Mouse (Mus musculus): ENCODE measurements at regions not wholly inside any gene's neighbourhood (a gene's known extent, or its start where the extent isn't known, plus 50 kb on each side); places are given as distances from the start of the nearest gene placed in this dataset.
A peak's percentile ranks its signal among the peaks of the same experiment; 100 is the strongest.

DNA sequence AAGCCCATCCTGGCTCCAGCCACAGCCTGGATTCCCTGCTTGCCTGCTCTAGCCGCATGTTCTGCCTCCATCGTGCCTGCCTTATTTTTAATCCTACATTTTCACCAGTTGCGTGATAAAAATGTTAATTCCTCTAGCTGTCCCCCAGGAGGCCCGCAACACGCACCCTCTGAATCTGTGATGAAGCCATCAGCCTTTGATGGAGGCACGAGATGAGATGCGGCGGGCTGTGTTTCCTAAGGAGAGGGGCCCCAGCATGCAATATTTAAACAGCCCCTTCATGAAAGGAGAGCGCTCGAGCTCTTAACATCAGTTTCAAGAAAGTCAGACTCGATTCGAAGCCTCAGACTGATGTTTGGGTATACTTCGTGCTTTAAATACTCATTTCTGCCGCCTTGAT, 76.3 kb downstream of the Nptx2 start:
- no peak for DNase-seq

DNA sequence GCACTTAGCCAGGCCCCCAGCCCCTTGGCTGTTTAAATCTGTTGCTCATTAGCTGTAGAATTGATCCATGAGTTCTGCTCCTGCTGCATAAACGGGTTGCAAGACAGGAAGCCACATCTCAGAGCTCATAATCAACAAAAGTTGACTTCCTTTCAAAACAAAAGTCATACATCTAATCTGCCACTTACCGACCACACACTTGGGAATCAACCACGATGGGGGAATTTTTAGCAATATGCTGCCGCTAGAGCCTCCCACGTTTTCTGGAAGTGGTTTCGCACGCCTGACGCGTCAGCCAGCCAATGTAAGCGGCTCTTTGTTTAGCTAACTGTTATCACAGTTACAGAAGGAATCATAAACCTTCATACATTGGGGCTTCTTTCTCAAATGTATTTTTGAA, 77.7 kb downstream of the Nptx2 start:
- DNase-seq = no peak

DNA sequence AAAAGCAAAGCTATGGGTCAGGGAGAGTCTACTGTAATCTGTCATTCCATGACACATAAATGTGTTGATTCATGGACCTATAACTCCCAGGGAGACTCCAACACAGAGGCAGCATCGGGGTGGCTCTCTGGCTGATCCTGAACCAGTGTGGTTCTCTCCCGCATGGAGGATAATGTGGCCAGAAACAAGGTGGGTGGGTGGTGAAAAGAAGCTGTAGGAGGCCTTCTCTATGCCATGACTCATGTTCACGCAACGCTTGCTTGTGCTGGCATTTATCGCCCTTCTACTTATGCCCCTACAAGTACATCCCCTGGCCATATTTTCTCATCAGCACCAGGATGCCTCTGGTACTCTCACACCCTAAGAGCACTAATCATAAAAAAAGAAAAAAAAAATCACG, 86.6 kb downstream of the Nptx2 start:
- DNase-seq = no peak

DNA sequence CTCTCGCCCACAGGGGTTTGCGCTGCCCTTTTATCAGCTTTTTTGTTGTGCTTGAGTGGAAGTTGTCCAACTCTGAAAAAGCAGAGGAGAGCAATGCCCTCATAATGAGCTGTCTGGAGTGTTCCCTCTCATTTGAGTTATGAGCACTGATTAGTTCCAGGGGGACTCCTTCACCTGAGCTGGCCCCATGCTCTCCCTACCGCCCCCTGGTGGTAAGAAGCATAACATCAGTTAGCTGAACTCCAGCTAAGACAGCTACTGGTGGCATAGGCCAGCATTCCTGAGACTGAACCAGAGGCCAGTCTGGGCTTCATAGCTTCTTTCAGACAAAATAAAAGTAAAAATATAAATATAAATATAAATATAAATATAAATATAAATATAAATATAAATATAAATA, 92.9 kb downstream of the Nptx2 start:
- peak; percentile 14 for DNase-seq

DNA sequence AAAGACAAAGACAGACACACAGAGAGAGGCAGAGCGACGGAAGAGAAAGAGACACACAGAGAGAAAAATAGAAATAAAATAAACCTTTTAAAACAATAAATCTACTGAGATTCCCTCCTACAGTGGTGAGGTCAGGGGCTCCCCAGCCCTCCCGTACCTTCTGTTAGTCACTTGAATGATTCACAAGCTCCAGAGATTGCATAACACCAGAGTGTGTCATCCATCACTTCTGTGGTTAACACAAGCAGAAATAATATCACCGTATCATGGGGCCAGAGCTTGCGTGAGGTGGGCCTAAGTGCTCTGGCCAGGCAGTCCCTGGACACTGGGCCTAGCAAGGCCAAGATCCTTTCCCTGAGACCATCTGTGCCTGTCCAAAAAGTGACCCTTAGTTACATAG, 93.9 kb downstream of the Nptx2 start:
- no peak for DNase-seq

DNA sequence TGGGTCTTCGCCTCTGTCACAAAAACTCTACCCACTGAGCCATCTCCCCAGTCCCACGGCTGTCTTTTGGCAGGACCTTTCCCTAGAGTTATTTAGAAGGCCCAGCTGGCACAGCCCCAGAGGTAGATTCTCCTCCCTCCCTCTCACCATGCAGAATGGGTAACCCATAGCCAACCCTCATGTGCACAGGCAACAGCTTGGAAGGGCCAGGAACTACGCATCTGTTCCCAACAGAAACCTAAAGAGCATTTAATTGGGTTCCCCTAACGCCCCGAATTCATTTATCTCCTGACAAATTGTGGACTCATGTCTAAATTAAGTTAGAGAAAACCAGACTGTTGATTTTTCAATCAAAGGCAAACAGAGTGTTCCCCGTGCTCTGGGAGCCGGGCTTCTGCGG, 97.1 kb downstream of the Nptx2 start:
- DNase-seq = no peak

DNA sequence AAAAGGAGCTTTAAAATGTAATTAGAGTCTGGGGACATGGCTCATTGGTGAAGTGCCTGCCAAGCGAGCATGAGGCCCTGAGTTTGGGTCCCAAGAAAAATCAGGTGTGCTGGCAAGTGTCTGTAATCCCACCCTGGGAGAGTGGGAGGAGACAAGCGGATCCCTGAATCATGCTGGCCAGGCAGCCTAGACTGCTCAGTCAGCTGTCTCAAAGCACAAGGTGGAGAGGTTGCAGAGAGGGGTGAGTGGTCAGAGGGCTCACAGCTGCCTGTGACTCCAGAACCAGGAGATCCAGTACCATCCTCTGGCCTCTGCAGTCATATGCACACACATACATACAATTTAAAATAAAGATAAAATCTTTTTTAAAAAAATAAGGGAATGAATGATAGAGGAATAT, 97.7 kb downstream of the Nptx2 start:
- no peak for DNase-seq

DNA sequence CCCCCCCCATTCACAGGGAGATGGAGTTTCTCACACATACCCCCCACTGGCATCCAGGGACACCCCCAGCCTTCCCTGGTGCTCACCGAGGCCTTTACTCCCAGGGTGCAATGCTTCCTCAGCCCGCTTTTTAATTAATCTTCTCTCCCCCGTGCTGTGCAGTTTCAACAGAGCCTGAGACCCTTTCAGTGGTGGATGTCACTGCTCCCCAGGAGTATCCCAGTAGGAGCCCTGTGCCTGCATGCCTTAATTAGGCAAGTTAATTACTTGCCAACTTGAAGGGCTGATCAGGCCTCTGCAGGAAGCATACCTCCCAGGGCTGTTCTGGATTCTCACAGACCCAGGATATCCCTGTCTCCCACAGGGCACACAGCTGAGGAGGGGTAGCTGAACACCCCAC, 99.7 kb downstream of the Nptx2 start:
- DNase-seq = no peak

DNA sequence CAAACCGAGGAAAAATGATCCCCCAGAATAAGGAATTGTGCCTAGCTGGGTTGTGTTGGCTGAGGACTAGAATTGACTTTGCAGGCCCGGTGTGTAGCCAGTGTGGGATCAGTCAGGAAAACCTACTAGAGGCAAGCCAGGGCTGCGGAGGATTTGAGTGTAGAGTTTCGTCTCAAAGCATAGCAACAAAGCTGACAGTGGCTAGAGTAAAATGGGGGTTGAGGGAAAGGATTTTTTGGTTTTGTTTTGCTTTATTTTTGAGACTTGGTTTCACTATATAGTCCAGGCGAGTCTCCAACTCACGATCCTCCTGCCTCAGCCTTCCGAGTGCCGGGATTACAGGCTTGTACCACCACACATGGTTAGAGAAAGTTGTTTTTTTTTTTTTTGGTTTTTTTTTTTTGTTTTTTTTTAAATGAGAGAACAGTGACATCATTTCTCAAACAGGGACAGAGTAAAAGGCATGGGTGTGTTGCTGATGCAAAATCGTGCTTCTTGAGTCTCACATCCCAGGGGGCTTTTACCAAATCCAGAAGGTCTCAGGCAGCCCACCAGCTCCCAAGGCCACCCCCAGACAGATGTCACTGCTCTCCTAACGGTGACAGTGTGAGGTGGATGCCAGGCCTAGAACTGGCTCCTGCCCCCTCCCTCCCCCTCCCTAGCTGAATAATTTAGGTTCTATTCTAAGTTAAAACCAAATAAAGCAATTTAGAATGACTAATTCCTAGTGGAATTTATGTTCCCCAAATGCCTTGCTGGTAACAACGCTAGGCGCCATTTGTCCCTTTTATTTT, 101.8 kb downstream of the Nptx2 start:
- DNase-seq = no peak

DNA sequence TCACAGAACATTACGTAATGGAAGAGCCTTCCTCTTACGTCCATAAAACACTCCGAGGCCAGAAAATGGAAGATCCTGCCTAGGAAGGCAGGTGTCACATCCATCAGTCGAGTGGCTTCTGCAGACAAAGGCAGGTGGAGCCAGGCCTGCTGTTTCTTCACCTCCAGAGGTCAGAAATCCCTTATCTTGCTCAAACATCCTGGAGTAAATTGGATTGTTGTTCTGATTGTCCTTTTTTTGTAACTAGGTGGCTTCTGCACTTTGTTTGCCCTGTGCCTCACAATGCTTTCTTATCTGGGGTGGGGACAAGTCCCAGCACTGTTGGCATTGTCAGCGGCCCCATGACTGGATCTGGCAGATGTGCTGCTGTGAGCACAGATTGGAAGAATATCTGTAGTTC, 106.5 kb downstream of the Nptx2 start:
- DNase-seq = no peak

DNA sequence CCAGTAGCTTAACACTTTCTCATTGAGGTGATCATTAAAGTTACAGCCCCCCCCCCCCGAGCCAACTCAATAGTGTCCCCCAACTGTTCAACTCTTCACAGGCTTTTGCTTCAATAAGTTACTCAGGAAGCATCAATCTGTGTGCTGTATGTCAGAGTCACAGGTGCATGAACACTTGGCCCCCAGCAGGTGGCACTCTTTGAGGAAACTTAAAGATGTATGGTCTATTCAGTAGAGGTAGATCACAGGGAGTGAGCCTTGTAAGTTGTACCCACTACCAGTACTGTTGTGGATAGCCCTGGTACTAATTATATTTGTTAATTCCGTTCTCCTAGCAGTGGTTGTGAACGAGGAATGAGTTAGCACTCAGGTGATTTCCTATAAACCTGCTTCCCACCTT, 99.6 kb downstream of the Tmem130 start:
- no peak for DNase-seq

DNA sequence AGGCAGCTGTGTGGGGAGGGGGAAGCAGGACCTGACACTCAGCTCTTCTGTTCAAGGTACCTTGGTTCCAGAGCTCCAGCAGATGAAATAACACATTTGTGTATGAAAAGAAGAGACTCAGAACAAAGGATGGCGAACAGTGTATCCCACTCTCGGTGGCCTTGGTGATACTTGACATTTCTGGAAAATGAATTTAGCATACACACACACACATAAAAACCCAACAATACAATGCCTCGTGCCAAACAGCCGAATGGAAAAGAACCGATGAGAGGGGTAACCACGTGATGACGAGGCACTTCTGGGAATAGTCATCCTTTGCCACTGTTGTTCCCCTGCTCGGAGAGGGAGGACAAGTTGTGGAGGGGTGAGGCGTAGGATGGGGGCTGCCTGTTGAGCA, 97.6 kb downstream of the Tmem130 start:
- DNase-seq = no peak

DNA sequence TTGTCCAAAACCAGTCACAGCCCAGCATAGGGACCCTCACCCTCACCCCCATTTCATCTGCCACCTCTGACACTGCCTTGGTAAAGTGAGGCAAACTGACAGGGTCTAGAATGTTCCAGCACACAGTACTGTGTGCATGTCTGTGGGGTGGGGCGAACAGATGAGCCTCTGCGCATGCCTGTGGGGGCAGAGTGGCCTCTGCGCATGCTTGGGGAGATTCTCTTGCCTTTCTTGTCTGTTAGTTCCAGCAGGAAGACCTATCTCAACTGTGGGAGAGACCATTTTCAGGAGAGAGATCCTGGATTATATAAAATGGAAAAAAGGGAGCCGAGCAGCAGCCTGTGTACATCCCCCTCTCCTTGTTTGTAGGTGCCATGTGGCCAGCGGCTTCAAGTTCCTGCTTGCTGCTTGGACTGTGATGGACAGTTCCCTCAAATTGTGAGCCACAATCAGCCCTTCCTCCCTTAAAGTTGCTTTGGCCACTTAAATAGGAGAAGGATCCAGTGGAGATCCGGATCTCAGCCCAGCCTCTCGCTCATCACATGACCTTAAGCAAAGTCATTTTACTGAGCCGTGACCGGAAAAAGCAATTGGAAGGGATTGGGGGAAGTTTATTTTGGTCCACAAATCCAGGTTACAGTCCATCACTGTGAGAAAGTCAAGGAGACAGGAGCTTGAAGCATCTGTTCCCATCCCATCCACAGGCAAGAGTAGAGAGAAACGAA, 96.9 kb downstream of the Tmem130 start:
- DNase-seq = no peak

DNA sequence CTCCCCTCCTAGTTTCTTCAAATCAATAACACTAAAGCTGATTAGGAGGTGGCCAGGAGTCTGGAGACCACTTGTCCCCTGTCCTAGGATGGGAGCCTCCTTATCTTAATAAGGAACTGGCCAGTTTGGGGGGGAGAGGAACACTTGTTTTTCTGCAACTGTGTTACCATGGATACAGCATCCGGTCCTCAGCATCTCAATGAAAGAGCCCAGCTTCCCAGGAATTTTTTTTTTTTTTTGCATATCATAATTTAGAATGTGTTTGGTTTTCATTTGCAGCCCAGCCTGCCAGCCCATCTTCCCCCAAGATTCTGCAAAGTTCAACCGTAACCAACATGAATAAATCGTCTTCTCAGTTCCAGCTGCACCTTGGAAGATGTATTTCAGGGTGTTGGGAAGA, 93.6 kb downstream of the Tmem130 start:
- no peak for DNase-seq

DNA sequence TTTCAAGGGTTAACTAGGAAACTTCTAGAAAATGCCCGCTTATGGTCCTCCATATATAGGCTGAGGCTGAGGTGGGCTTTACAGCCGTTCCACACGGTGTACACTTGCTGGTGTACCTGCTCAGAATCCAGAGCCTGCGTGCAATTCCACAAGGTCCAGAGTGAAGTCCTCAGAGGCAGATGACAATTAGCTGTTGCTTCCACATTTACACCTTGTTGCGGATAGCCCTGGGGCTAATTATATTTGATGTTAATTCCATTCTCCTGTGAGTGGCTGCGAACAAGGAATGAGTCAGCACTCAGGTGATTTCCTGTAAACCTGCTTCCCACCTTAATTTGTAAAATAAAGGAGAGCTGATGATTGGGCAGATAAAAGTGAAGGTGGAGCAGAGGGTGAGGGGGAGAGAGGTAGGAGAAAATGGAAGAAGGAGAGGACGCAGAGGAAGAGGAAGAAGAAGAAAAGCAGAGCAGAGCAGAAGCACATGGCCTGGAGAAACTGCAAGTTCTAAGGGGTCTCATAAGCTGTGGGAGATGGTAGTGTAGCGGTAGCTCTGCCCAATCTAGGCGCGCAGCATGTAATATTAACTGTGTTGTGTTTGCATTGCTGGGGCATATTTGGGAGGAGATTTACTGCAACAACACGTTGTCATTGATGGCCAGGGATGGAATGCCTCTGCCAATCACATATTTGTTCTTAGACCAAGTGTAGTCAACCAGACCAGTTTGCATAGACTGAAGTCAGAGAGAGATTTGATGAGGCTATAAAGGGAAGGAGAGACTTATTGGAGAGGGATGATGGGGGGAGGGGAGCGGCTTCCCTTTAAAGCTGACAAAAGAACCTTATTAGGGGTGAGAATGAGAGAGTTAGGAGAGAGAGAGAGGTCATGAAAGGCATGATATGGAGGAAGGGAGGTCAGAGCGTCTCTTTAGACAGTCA, 82.5 kb downstream of the Tmem130 start:
- no peak for DNase-seq

DNA sequence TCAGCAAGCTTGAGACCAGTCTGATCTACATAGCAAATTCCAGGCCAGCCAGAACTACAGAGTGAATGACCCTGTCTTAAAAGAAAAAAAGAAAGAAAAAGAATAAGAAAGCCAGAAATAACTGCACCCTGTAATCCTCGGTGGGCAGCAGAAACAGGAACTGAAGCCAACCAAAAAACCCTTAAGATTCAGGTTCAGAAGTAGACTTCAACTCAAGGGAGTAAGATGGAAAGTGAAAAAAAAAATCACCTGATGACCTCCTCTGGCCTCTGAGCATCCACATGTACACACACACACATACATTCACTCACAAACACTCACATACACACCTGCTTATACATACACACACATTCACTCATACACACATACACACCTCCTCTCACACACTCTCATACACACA, 77.4 kb downstream of the Tmem130 start:
- DNase-seq = no peak

Measured in liver (tissue).